Mouse (Mus musculus): ENCODE data around the gene Rala.
"Not testable (repeated sequence)": the region's sequence is repeated elsewhere in the genome, so short reads cannot be mapped to it uniquely, and the experiment has no call there.

The Rala gene
- long read RNA-seq, experiment 1, transcript Rala-201 (5 exons, 2,688 nt), result major isoform, 94 of 101 reads
- long read RNA-seq, experiment 1, partial matches to known transcripts, result 4 of 101 reads
- long read RNA-seq, experiment 1, other reads (novel, unspliced or antisense), result 3 of 101 reads
- long read RNA-seq, experiment 2, transcript Rala-201 (5 exons, 2,688 nt), result major isoform, 96 of 100 reads
- long read RNA-seq, experiment 2, partial matches to known transcripts, result 4 of 100 reads
- long read RNA-seq, experiment 2, other reads (novel, unspliced or antisense), result 0 of 100 reads

GRCm38 (mm10) chr13:17944078-17944917, at the start of gene Rala:
Gene Rala, minus strand, starts transcription at chr13:17944239.
- intact Hi-C loops (cut with DNase I), result no loop called here

- intact Hi-C loops (cut with DNase I), result loop anchor here (10.0 kb wide), 1 partner anchor 249 kb away; no protein-coding TSS in a partner anchor
These were observed 49.4 kb upstream of the Rala start for GRCm38 (mm10) chr13:17993515-17993847.

- intact Hi-C loops (cut with DNase I), result loop anchor here (10.0 kb wide), 1 partner anchor 248 kb away; no protein-coding TSS in a partner anchor
These were observed 48.9 kb upstream of the Rala start, which contains the start of gene Yae1d1 for GRCm38 (mm10) chr13:17992697-17993514. Gene Yae1d1, minus strand, starts transcription at chr13:17993349.

DNA sequence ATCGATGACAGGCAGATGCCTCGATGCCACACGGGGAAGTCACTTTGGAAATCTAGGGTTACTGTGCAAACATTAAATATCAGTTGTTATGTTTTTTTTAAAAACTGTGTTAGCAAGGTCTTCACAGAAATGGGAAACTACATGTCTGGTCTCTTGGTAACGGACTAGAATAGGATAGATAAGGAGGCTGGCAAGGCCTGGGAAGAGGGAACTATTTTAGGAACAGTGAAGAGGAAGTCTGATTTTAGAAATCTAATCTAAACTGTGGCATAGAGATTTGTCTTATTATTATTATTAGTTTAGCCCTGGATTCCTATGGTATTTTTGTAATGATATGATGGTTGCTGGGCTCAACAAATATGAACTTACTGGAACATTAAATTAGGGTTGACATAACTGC, 48.0 kb upstream of the Rala start:
- intact Hi-C loops (cut with DNase I), result loop anchor here (10.0 kb wide), 1 partner anchor 247 kb away; no protein-coding TSS in a partner anchor

DNA sequence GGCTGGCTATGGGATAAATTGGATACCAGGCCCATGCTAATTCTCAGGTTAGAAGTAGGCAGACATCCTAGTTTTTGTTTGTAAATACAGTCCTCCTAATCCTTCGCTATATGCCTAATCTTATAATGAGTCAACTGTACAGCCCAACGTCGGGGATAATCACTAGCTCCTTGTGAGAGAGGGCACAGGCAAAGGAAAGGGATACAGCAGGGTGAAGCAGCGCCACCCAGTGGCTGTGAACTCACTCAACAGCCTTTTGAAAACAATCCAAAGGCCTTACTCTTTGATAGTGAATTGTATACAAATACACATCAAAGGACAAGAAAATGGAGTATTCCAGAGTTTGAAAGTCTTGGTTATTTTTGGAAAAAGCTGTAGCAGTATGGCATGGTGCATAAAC, 39.2 kb upstream of the Rala start:
- intact Hi-C loops (cut with DNase I), result loop anchor here (1.0 kb wide), 1 partner anchor 145 kb away; no protein-coding TSS in a partner anchor

GRCm38 (mm10) chr13:17982634-17983033, 38.6 kb upstream of the Rala start:
- intact Hi-C loops (cut with DNase I), result loop anchor here (1.0 kb wide), 1 partner anchor 144 kb away; no protein-coding TSS in a partner anchor

- intact Hi-C loops (cut with DNase I), result no loop called here
These were observed 33.1 kb upstream of the Rala start for GRCm38 (mm10) chr13:17976854-17977739.

DNA sequence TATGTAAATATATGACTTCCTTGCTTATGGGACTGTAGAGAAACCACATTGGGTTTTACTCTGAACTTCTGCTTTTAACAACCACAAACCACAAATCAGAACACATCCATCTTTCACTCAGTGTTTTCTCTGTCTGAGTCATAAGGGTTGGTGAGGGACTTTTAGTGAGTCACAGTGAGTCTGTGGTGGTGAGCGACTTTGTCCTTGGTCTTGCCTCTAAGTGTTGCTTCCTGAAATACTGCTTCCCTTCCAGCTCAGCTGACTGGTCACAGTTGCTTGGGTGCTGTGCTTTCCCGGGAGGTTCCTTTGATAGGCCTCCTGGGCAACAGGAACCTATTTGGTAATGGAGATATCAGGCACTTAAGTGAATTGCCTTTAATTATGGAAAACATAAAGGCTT, 31.9 kb upstream of the Rala start:
- intact Hi-C loops (cut with DNase I), result no loop called here

GRCm38 (mm10) chr13:17975457-17975856, 31.4 kb upstream of the Rala start:
- intact Hi-C loops (cut with DNase I), result no loop called here

DNA sequence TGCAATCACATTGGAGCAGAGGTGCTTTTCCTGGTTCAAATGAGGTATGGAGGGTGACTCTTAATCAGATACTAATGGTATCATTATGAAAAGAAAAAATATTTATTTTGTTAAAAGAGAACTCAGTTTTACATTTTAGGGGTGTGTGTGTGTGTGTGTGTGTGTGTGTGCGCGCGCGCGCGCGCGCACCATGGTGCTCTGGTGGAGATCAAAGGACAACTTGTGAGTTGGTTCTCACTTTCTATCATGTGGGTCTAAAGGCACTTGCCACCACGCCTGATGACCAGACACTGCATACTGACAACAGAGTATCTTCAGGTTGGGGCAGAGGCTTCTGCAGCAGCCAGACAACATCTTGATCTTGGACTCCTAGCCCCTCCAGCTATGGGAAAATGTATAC, 30.7 kb upstream of the Rala start:
- intact Hi-C loops (cut with DNase I), result no loop called here

DNA sequence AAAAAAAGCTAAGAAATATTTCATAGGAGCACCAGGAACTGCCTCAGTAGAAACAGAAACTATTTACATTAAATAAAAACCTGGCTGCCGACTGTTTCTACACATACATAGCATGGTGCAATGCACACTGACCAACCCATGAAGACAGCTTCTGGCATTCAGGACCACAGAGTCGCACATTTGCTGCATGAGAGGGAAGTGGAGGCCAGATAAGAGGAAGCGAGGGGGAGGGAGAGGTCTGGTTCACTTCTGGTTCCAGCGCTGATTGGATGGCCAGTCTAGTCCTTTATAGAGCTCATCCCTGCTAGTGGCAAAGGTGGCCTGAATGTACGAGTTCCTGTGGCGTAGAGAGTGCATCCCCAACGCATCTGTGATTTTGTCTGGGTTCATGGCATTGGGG, 16.6 kb upstream of the Rala start:
- intact Hi-C loops (cut with DNase I), result no loop called here

DNA sequence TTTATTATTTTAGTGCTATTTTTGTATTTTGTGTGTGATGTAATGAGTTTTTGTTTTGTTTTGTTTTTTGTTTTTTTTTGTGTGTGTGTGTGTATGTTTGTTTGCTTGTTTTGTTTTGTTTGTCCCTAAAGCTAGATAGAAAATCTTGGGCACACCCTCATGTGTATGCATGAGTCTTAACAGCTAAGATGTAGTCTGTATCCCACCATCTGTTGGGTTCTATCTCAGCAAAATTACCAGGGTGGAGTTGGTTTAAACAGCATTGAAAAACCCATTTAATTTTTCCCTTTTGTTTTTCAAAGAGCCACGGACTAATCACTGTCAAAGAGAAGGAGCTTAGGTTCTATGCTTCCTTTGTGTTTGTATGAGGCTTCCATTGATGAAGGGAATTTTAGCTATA, 10.2 kb upstream of the Rala start:
- intact Hi-C loops (cut with DNase I), result no loop called here

DNA sequence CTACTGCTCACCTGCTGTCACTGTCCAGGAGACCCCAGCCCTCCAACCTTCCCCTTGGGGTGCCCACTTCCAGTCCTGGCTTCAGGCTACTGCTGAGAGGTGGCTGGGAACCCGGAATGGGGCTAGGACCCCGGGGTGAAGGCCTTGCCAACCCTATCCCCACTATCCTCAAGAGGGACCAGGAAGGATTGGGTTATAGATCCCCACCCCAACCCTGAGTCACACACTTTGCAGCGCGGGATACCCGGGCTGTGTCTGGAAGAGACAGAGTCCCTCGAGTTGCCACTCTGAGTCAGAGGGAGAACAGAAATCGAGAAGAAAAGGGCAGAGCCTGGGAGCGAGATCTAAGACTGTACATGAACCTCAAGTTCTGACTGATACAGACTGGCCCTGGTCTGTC, 6.5 kb upstream of the Rala start:
- intact Hi-C loops (cut with DNase I), result not testable (repeated sequence)

- intact Hi-C loops (cut with DNase I), result no loop called here
These were observed 5.5 kb upstream of the Rala start for GRCm38 (mm10) chr13:17949555-17949954.

DNA sequence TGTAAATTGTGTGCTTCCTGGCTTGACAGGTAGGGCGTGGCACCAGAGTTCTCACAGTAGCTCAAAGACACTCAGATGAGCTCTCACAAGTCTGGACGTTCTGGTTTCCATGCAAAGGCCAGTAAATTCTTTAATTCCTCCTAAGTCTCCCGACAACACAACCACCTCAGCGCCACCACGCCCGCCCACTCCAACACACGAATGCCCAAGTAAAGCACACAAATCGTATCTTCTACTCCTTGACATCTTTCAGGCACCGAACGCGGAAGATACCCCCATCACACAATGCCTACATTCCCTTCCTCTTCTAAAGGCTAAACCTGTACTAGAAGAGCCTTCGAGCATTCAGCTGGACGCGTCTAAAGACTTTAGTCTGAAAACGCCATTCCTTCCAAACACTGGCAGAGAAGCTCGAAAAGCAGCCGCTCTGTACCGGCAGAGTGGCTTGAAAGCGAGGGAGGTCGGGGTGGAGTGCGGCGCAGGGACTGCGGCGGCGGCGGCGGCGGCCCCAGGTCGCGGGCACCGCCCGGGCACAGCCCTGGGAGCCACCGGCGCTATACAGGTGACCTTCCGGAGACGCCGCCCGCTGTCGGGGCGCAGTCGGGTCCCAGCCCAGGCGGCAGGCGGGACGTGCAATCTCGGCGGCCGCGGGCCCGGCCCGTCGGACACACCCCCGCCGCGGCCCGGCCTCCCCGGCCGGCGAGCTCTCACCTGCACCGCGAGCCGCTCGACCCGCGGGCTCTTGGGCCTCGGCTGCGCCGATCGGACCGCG, 547 bp downstream of the Rala start:
- intact Hi-C loops (cut with DNase I), result no loop called here

DNA sequence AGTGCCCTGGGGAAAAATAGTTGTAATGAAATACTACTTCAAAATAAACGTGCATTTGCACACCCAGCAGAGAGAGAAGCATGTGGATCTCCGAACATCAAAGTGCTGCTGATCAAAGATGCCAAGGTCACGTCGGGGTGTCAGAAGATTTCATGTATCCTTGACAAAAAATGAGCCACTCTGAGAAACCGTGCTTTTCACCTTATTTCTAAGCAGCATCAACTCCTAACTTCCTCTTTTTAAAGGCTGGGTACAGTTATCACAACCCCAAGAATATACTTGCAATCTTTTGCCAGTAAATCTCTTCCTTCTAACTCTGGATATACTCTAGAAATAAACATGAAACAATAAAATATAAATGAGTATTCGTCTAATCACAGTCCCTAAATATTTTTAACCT, 1.7 kb downstream of the Rala start:
- intact Hi-C loops (cut with DNase I), result no loop called here

DNA sequence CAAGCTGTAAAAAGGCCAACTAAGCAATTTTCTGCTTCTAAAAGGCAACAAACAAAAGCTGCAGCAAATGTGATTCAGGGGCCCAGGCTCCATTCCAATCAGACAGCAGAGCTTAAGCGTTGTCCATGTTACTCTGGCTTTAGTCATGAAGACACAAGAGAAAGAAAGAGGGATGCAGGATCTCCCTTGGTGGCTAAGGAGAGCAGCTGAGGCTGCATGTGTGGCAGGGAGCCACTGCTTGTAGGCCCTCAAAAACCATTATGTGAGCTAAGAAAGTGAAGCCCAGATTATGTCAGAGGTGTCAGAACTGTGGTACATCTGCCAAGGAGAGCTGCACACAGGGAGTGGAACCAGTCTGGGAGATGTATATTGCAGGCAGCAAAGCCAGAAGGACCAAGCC, 36.7 kb downstream of the Rala start:
- intact Hi-C loops (cut with DNase I), result no loop called here

DNA sequence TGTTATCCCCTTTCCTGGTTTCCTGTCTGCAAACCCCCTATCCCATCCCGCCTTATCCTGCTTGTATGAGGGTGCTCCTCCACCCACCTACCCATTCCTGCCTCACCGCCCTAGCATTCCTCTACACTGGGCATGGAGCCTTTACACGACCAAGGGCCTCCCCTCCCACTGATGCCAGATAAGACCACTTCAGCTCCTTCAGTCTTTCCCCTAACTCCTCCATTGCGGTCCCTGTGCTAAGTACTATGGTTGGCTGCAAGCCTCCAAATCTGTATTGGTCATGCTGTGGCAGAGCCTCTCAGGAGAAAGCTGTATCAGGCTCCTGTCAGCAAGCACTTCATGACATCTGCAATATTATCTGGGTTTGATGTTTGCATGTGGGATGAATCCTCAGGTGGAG, 42.6 kb downstream of the Rala start:
- intact Hi-C loops (cut with DNase I), result no loop called here

DNA sequence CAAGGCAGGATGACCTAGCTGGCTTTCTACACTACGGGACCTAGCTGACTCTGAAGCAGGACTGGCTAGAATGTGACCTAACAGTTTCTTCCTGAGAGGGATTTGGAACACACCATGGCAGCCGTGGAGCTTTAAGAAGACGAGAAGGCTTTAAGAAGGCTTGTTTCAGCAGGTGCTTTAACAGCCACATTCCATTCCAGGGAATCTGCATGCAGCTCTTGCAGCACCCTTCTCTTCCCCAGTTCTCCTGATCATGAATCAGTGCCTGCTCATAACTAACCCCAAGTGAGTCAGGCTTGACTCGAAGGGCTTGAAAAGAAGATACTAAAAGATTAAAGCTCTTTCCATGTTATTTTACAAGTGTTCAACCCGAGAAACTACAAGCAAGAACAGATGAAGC, 43.4 kb downstream of the Rala start:
- intact Hi-C loops (cut with DNase I), result no loop called here

DNA sequence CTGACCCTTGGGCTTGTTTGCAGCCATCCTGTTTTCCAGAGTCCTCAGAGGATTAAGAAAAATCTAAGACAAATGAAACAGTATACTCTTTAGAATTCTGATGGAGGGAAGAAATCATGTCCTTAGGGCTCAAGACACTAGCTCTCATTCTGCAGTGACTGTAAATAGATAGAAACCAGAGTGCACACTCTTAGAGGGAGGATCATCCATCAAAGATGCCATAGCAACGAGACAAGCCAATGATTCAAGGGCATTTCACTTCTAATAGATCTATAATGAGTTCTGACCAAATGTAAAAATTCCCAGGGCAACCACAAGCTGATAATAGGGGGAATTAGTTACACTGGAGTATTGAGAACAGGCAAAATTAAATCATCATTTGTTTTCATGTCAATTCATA, 47.0 kb downstream of the Rala start:
- intact Hi-C loops (cut with DNase I), result no loop called here

Data from adrenal gland (tissue).